Mouse (Mus musculus) MEL-GATA-1-ER (cell line): ENCODE data around the gene Prr12.
A peak's percentile ranks its signal among the peaks of the same experiment; 100 is the strongest.

Experiments
- DNase-seq: peaks from one replicate; pipeline ENCODE4 v3.0.0-alpha.2; 2012; ENCODE audit warnings: low read depth; ENCODE audit errors: extremely low read depth

The Prr12 gene

GRCm38 (mm10) chr7:45000539-45001114, 52.1 kb downstream of the Prr12 start:
- no peak for DNase-seq

DNA sequence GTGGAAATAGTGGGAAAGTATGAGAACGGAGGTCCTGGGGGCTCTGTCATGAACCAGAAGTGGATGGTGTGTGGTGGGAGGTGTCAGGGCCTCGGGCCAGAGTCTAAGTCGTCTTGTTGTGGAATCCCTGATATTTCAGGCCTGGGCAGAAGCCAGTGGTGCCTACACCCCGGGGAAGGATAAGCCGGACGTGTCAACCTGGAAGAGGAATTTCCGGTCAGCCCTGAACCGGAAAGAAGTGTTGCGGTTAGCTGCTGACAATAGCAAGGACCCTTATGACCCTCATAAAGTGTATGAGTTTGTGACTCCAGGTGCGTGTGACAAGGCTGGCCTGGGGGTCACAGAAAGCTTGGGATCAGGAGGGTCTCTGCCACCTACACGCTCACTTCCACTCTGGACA, 52.9 kb downstream of the Prr12 start:
- no peak for DNase-seq

DNA sequence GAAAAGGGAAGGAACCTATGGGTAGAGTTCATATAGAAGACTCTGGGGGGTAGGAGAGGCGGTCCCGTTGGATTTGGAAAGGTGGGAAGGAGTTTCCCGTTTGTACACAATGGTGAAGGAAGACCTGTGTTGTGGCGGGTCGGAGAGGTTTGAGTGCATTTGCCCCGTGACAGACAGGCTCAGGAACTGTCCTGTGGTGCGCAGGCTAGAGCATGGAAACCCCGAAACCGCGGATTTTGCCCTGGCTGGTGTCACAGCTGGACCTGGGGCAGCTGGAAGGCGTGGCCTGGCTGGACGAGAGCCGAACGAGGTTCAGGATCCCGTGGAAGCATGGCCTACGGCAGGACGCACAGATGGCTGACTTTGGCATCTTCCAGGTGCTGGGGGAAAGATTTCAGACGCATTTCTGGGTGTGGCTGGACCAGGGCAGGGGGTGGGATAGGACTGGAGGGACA, 54.2 kb downstream of the Prr12 start, which contains the start of gene Bcl2l12:
TSS of gene Bcl2l12 (minus strand) at position 212 of the 455 bp plus-strand sequence.
- DNase-seq: no peak

- DNase-seq: no peak
Observed at GRCm38 (mm10) chr7:44997940-44998428, 54.7 kb downstream of the Prr12 start.

- peak; percentile 92 for DNase-seq
Observed at GRCm38 (mm10) chr7:44997231-44997939, 55.3 kb downstream of the Prr12 start, which contains the start of gene Irf3. TSS of gene Irf3 (plus strand) at chr7:44997648.

GRCm38 (mm10) chr7:44996672-44997071, 56.0 kb downstream of the Prr12 start:
- no peak for DNase-seq

- DNase-seq: peak; percentile 66
Observed at GRCm38 (mm10) chr7:44986879-44987718, 65.6 kb downstream of the Prr12 start.

DNA sequence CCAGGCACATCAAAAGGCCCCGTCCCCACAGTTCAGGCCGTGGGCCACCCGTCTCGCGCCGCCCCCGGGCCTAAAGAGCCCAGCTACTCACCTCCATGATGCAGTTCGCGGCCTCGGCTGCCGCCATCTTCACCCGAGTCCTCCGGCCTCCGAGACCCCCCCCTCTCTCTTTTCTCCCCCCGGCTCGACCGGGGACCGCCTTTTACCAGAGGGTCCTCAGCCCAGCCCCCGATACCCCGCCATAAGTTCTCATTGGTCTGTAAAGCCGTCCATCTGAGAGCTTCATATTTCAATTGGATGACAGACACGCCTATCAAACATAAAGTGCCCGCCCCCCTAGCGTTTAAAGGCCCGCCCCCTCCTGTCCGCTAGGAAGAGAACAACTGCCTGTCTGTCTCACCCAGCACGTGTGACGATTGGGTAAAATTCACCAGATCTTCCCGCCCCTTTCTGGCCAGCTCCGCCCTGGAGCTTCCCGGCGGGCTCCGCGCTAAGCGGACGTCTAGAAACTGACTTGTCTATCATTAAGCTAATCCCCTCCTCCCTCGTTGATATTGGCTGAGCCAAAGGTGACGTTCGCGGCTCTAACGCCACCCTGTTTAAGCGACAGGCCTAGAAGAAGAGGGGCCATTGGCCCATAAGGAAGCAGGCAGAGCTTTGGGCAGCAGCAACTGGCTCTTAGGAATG, 66.3 kb downstream of the Prr12 start, which contains the start of gene Prmt1:
TSS of gene Prmt1 (minus strand) at position 377 of the 687 bp plus-strand sequence.
- peak; percentile 100 for DNase-seq

DNA sequence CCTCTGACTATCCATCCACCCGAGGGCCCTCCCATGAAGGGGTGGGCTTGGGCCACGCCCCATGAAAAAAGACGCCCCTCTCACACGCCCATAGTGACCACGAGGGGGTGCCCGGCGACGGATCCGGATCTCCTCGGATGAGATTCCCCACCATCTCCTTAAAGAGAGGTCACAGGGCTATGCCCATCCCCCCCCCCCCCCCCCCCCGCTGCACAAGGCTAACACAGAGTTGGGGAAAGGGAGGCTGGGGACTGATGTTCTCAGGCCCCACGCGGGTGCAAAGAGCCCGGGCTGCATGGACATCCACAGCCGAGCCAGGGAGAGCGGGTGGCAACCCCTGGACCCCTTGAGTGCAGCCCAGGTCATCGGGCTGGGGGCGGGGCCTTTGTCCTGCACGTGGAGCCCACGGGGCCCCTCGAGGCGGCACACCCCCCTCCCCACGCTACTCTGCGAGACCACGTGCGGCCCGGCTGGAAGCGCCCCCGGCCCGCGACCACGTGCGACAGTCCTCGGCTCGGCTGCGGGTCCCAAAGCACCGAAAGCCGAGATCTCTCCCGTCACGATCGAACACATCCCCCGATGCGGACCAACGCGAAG, 67.0 kb downstream of the Prr12 start:
- no peak for DNase-seq

GRCm38 (mm10) chr7:44984833-44985164, 67.9 kb downstream of the Prr12 start:
- no peak for DNase-seq

DNA sequence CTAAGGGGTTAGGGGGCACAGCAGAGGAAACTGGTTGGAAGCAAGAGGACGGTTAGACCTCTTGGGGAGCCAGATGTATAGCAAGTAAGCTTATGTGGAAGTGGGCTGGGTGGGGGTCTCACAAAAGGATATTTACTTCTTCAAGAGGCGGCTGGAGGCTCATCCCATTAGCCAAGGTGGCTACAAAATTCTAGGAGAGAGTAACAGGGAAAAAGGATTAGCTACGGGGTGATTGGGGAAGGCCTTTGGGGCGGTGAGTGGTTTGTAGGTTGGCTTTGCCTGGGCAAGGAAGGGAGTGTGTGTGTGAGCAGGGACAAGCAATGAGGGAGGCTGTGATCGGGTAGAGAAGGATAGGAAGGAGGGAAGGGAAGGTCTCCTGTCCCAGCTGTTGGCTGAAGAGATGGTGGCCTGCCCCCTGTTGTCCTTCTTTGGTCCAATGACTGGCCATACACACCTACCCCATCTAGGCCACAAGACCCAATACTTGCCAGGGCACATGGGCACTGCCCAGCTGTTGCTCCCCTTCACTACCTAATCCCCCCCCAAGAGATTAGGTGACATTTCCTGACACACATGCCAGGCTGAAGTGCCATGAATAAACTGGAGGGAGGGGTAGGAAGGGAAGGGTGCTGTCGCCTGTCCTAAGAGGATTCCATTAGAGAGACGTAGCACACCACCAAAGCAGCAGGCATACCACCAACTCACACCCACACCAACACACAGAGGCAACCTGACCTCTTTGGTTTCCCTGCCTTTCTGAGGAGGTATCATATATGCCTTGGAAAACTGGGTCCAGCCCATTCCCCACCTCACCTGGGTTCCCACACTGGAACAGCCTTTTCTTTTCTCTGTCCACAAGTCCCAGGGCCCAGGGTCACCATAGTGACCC, 68.5 kb downstream of the Prr12 start:
- no peak for DNase-seq

- peak; percentile 55 for DNase-seq
Observed at GRCm38 (mm10) chr7:44983085-44983484, 69.6 kb downstream of the Prr12 start.

DNA sequence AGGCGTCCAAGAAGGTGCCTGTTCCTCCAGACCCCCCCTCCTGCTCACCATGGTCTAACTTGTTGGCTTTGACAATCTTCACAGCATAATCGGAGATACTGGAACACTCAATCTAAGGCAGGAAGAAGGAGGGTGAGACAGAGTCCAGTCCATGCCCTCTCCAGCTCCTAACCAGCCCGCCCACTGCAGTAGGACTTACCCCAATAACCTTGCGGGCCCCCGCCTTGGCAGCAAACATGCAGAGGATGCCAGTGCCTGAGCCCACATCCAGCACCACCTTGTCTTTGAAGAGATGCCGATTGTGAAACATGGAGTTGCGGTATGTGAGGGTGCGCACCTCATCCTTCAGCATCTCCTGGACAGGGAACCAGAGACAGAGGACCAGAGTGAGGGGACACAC, 71.1 kb downstream of the Prr12 start:
- DNase-seq: no peak

DNA sequence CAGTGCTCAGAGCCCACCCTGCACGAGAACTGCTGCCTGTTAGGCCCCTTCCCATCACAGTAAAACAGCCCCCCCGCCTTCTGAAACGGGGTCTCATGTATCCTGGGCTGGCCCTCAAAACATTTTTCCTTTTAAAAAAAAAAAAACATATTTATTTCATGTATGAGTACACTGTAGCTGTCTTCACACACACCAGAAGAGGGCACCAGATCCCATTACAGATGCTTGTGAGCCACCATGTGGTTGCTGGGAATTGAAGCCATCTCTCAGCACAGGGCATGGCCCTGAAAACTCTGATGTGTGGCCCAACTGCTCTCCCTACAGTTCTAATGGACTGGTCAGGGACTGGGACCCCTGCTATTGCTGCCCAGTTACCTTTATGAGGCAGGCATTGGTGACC, 74.4 kb downstream of the Prr12 start:
- DNase-seq: no peak
